Mouse (Mus musculus): ENCODE data around the gene Nfya. TPM values are rescaled to one million over a fixed set of nuclear protein-coding genes. Genes with fewer than 3 reads are reported as not detected.

Nfya gene
- polyA plus RNA-seq, 1 experiment from 2014 or later = 11.6 TPM

GRCm38 (mm10) chr17:48442745-48443457 lies 33.2 kb upstream of the Nfya start:
- no peak overlapping the region for H3K4me2 ChIP-seq
- H3K4me1 ChIP-seq (replicated peaks) = no peaks in the 10 kb centered on the region
- no peaks in the 10 kb centered on the region for H3K9me3 ChIP-seq
- no peak overlapping the region for H3K9ac ChIP-seq
- H3K4me3 ChIP-seq = no peak overlapping the region
- ATAC-seq (ENCODE audit: low FRiP score, low read depth) = no peak; the same call in 1 of the 2 replicates
- no peaks in the 10 kb centered on the region for H3K36me3 ChIP-seq
- no peak overlapping the region for H3K27ac ChIP-seq (replicated peaks)
- no peaks in the 10 kb centered on the region for H3K27me3 ChIP-seq
- 59% methylated on average over 7 of the region's 7 CpGs for WGBS

- H3K4me1 ChIP-seq (replicated peaks) = peaks cover under 1% of the 10 kb centered on the region; the same call in 1 of the 2 replicates
- H3K27me3 ChIP-seq = no peaks in the 10 kb centered on the region
- H3K27ac ChIP-seq (replicated peaks) = 0 out of 2 replicates have a peak overlapping the region, but pooled peaks have one; percentile 7
- H3K36me3 ChIP-seq = no peaks in the 10 kb centered on the region
- no peak overlapping the region for H3K4me2 ChIP-seq
- ATAC-seq (ENCODE audit: low FRiP score, low read depth) = peak; percentile 46; the same call in 1 of the 2 replicates
- 49% methylated on average over 7 of the region's 7 CpGs for WGBS
- no peaks in the 10 kb centered on the region for H3K9me3 ChIP-seq
- no peak overlapping the region for H3K4me3 ChIP-seq
- H3K9ac ChIP-seq = no peak overlapping the region
These were observed 27.8 kb upstream of the Nfya start for GRCm38 (mm10) chr17:48437421-48437911.

- peaks cover 3% of the 10 kb centered on the region; the same call in 1 of the 2 replicates for H3K4me1 ChIP-seq (replicated peaks)
- no peak overlapping the region for H3K4me3 ChIP-seq
- no peak overlapping the region for H3K4me2 ChIP-seq
- H3K9me3 ChIP-seq = no peaks in the 10 kb centered on the region
- H3K27me3 ChIP-seq = no peaks in the 10 kb centered on the region
- ATAC-seq (ENCODE audit: low FRiP score, low read depth) = no peak
- H3K36me3 ChIP-seq = no peaks in the 10 kb centered on the region
- no peak overlapping the region for H3K9ac ChIP-seq
- H3K27ac ChIP-seq (replicated peaks) = no peak overlapping the region
- 94% methylated on average over 1 of the region's 1 CpGs for WGBS
These were observed 26.8 kb upstream of the Nfya start for GRCm38 (mm10) chr17:48436487-48436886.

- Histone ChIP-seq H3K4me3 (no peak overlapping the region), H3K36me3 (no peaks in the 10 kb centered on the region), H3K4me1 (replicated peaks) (peaks cover 3% of the 10 kb centered on the region; the same call in 1 of the 2 replicates), H3K9ac (no peak overlapping the region), H3K27me3 (no peaks in the 10 kb centered on the region), H3K4me2 (no peak overlapping the region), H3K9me3 (no peaks in the 10 kb centered on the region), H3K27ac (replicated peaks) (no peak overlapping the region)
- 79% methylated on average over 5 of the region's 5 CpGs for WGBS
- ATAC-seq (ENCODE audit: low FRiP score, low read depth) = no peak
These were observed 24.8 kb upstream of the Nfya start for GRCm38 (mm10) chr17:48434479-48434878.

GRCm38 (mm10) chr17:48433689-48434330 lies 24.1 kb upstream of the Nfya start:
- Histone ChIP-seq H3K27me3 (no peaks in the 10 kb centered on the region), H3K4me1 (replicated peaks) (peaks cover 3% of the 10 kb centered on the region; the same call in 1 of the 2 replicates), H3K4me2 (no peak overlapping the region), H3K9ac (no peak overlapping the region), H3K9me3 (no peaks in the 10 kb centered on the region), H3K36me3 (no peaks in the 10 kb centered on the region), H3K27ac (replicated peaks) (no peak overlapping the region), H3K4me3 (no peak overlapping the region)
- 70% methylated on average over 6 of the region's 6 CpGs for WGBS
- ATAC-seq (ENCODE audit: low FRiP score, low read depth) = no peak

- no peaks in the 10 kb centered on the region for H3K9me3 ChIP-seq
- WGBS = 76% methylated on average over 20 of the region's 20 CpGs
- H3K9ac ChIP-seq = no peak overlapping the region
These were observed 23.4 kb upstream of the Nfya start for GRCm38 (mm10) chr17:48433006-48433655.

GRCm38 (mm10) chr17:48432158-48432980 lies 22.7 kb upstream of the Nfya start, which contains the start of gene Apobec2:
TSS of gene Apobec2 (minus strand) at chr17:48432930.
- no peak for ATAC-seq (ENCODE audit: low FRiP score, low read depth)
- Histone ChIP-seq H3K27me3 (no peaks in the 10 kb centered on the region), H3K4me2 (no peak within 1 kb of the TSS), H3K27ac (replicated peaks) (peak within 1 kb of the TSS; percentile 19; the same call in 1 of the 2 replicates), H3K9me3 (no peaks in the 10 kb centered on the region), H3K36me3 (no peaks in the 10 kb centered on the region), H3K4me1 (replicated peaks) (peaks cover 3% of the 10 kb centered on the region; the same call in 1 of the 2 replicates), H3K4me3 (no peak within 1 kb of the TSS), H3K9ac (no peak within 1 kb of the TSS)
- 63% methylated on average over 16 of the region's 16 CpGs for WGBS

More at GRCm38 (mm10) chr17:48433006-48433655, 23.4 kb upstream of the Nfya start:
- no peak overlapping the region for H3K4me3 ChIP-seq
- ATAC-seq (ENCODE audit: low FRiP score, low read depth) = no peak
- no peaks in the 10 kb centered on the region for H3K27me3 ChIP-seq
- H3K36me3 ChIP-seq = no peaks in the 10 kb centered on the region
- H3K4me1 ChIP-seq (replicated peaks) = peaks cover 3% of the 10 kb centered on the region; the same call in 1 of the 2 replicates
- no peak overlapping the region for H3K4me2 ChIP-seq
- H3K27ac ChIP-seq (replicated peaks) = no peak overlapping the region

GRCm38 (mm10) chr17:48431054-48431453 lies 21.3 kb upstream of the Nfya start:
- Histone ChIP-seq H3K4me2 (no peak overlapping the region), H3K36me3 (no peaks in the 10 kb centered on the region), H3K9me3 (no peaks in the 10 kb centered on the region), H3K27ac (replicated peaks) (no peak overlapping the region), H3K9ac (no peak overlapping the region), H3K4me1 (replicated peaks) (peaks cover 4% of the 10 kb centered on the region), H3K27me3 (no peaks in the 10 kb centered on the region), H3K4me3 (no peak overlapping the region)
- no peak for ATAC-seq (ENCODE audit: low FRiP score, low read depth)
- 77% methylated on average over 5 of the region's 5 CpGs for WGBS

GRCm38 (mm10) chr17:48430394-48430793 lies 20.7 kb upstream of the Nfya start:
- Histone ChIP-seq H3K4me2 (no peak overlapping the region), H3K36me3 (no peaks in the 10 kb centered on the region), H3K9ac (no peak overlapping the region), H3K27ac (replicated peaks) (no peak overlapping the region), H3K4me3 (no peak overlapping the region), H3K27me3 (no peaks in the 10 kb centered on the region), H3K9me3 (no peaks in the 10 kb centered on the region), H3K4me1 (replicated peaks) (peaks cover 9% of the 10 kb centered on the region)
- no peak for ATAC-seq (ENCODE audit: low FRiP score, low read depth)
- whole genome bisulfite sequencing = 71% methylated on average over 5 of the region's 5 CpGs

- no peak overlapping the region for H3K4me3 ChIP-seq
- no peak overlapping the region for H3K27ac ChIP-seq (replicated peaks)
- H3K9me3 ChIP-seq = no peaks in the 10 kb centered on the region
- WGBS = 72% methylated on average over 11 of the region's 11 CpGs
- no peak for ATAC-seq (ENCODE audit: low FRiP score, low read depth)
- no peaks in the 10 kb centered on the region for H3K27me3 ChIP-seq
- H3K4me2 ChIP-seq = no peak overlapping the region
- H3K36me3 ChIP-seq = no peaks in the 10 kb centered on the region
- H3K9ac ChIP-seq = no peak overlapping the region
- peaks cover 9% of the 10 kb centered on the region for H3K4me1 ChIP-seq (replicated peaks)
These were observed 18.3 kb upstream of the Nfya start for GRCm38 (mm10) chr17:48427852-48428530.

Measured in hindbrain, embryonic 15.5 days (tissue).